Mouse (Mus musculus) bone marrow, adult 2 months (tissue): ENCODE results near the gene Hif3a.

Source experiments
- CTCF ChIP-seq: fragments of 200-500 bp; IDR thresholded peaks from 2 replicates; pipeline ENCODE4 v1.5.1; 2011; ENCODE audit warnings: low read length, control low read depth; ENCODE audit not compliant: control insufficient read depth, insufficient read depth
- POLR2A ChIP-seq: fragments of 200-500 bp; IDR thresholded peaks from 2 replicates; pipeline ENCODE4 v1.6.1; 2011; ENCODE audit warnings: low read depth, mild to moderate bottlenecking, control low read depth, low read length, borderline replicate concordance; ENCODE audit not compliant: control insufficient read depth

GRCm38 (mm10) chr7:17038018-17038695, 24.1 kb downstream of the Hif3a start:
- TF ChIP-seq CTCF (no peak), POLR2A (no peak)
